Mouse (Mus musculus): ENCODE results near the gene Gnaq. TPM values are rescaled to one million over a fixed set of nuclear protein-coding genes. Genes with fewer than 3 reads are reported as not detected.

Gnaq gene
- polyA plus RNA-seq, 1 experiment: 34.0 TPM

DNA sequence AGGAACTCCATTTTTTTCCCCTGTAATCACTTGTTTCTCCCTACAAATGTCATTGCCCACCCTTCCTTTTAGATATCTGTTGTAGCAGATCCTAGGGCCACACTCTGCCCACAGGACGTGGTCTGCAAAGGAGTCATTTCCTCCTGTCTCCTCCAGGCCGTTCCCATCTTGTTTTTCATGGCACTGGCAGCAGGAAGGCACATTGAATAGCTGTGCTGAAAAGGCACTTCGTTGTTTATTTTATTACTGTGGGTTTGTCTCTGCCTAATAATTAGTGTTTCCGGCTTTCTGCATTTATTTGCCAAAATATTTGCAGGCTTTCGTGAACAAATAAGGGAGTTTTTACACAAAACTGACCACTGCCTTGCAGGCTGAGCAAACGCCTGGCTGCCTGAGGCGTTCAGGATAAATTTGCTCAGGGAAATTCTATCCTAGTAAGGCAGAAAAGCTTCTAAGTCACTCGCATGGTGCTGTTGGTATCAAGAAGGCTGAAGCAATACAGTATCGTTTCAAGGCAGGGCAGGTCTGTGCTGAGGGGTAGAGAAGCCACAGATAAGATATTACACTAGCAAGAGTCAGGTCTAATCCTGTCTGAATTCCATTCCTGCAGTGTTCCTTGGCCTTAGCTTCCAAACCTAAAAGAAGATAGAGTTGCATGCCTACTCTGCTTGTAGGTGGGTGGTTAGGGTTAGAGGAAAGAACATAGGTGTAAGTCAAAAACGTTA, 154.0 kb downstream of the Gnaq start:
- H3K4me3 ChIP-seq (replicated peaks; ENCODE audit: extremely low read depth, low read depth, low read length): no peak overlapping the region
- DNase-seq: no peak
- 22% methylated on average over 10 of the region's 10 CpGs for WGBS
- no peak for TF ChIP-seq CTCF (IDR thresholded peaks at IDR 0.05; ENCODE audit: insufficient read depth, low read length)
- no peak for TF ChIP-seq POLR2A (IDR thresholded peaks at IDR 0.05; ENCODE audit: borderline replicate concordance, extremely low read depth, low read depth, low read length)
- H3K4me1 ChIP-seq (ENCODE audit: control insufficient read depth, insufficient read depth, low read length): peaks cover 30% of the 10 kb centered on the region

DNA sequence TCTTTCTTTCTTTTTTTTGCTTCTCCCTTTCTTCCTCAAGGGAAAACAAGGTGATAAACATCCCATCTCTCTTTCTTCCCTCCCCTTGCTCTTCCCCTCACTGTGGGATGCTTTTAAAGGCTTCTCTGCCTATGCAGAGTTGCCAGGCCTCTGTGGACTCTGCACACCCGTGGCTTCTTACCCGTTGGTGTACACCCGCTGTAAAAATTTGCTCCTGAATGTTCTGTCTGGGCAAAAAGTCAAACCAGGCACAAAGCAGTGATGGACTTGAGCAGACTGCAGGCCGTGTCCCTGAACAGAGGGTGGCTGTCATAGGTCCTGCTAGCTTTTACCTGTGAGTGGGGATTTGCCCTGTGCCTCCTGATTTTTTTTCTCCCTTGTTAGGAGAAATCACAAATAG, 154.7 kb downstream of the Gnaq start:
- no peak for DNase-seq
- Histone ChIP-seq H3K4me3 (replicated peaks; ENCODE audit: extremely low read depth, low read depth, low read length) (no peak overlapping the region), H3K4me1 (ENCODE audit: control insufficient read depth, insufficient read depth, low read length) (peaks cover 31% of the 10 kb centered on the region)
- WGBS: 52% methylated on average over 4 of the region's 4 CpGs
- TF ChIP-seq CTCF (IDR thresholded peaks at IDR 0.05; ENCODE audit: insufficient read depth, low read length): no peak
- no peak for TF ChIP-seq POLR2A (IDR thresholded peaks at IDR 0.05; ENCODE audit: borderline replicate concordance, extremely low read depth, low read depth, low read length)

DNA sequence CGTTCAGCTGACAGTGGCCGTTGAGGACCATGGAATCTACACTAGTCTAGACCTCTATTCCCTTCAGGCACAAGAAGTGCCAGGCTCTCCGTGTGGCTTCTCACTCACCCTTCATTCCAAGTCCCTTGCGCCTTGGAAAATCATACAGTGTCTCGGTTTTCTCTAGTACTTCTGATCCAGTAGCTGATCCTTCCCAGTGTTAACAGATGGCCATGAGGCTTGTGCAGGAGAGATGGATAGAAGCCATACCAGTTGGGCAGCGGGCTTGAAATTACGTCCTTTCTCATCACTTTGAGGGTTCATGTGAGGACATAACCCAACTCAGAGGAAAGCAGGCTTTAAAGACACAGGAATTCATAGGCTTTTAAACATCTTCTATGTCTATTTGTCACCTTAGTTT, 155.3 kb downstream of the Gnaq start:
- DNase-seq: no peak
- Histone ChIP-seq H3K4me1 (ENCODE audit: control insufficient read depth, insufficient read depth, low read length) (peaks cover 29% of the 10 kb centered on the region), H3K4me3 (replicated peaks; ENCODE audit: extremely low read depth, low read depth, low read length) (no peak overlapping the region)
- 74% methylated on average over 7 of the region's 7 CpGs for WGBS
- no peak for TF ChIP-seq CTCF (IDR thresholded peaks at IDR 0.05; ENCODE audit: insufficient read depth, low read length)
- no peak for TF ChIP-seq POLR2A (IDR thresholded peaks at IDR 0.05; ENCODE audit: borderline replicate concordance, extremely low read depth, low read depth, low read length)

DNA sequence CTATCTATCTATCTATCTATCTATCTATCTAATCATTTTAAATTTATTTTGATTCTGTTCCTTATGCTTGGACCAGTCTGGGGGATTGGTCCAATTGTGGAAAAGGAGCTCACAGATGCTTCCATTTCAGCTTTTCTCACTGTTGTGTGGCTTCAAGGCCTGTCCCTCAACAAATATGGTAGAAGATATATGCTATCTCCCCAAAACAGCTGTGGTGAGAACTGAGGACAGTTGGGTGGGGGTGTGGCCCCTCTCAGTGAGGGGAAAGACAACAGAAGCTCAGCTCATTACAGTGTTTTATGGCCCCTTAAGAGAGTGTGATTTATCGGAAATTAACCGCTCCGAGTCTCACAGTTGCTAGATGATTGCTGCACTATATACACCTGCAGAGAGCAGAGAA, 158.5 kb downstream of the Gnaq start:
- H3K4me3 ChIP-seq (replicated peaks; ENCODE audit: extremely low read depth, low read depth, low read length): no peak overlapping the region
- no peak for DNase-seq
- peaks cover 13% of the 10 kb centered on the region for H3K4me1 ChIP-seq (ENCODE audit: control insufficient read depth, insufficient read depth, low read length)
- WGBS: 95% methylated on average over 3 of the region's 3 CpGs
- TF ChIP-seq POLR2A (IDR thresholded peaks at IDR 0.05; ENCODE audit: borderline replicate concordance, extremely low read depth, low read depth, low read length) (no peak), CTCF (IDR thresholded peaks at IDR 0.05; ENCODE audit: insufficient read depth, low read length) (no peak)

DNA sequence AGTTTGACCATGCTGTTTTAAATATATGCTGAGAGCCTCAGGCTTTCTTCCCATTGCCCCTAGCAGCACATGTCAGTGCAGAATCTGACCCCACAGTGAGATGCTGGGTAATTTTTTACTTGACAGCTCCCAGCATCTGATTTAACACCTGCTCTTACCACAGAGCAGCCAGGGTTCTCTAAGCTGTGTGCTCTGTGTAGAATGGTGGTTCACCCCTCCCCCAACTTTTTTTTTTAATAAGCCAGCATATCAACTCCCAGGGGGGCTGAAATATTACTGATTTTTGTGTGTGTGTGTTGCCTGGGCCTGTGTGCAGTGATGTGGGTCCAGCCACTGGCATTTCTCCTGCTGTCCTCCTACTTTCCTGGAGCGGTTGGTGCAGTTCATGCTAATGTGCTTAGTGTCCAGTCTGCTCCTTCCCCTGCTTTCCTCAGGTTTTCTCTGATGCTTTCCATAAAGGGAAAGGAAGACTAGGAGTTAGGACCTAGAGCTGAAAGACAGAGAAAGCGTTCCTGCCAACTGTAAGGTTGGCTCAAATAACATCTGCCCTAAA, 159.5 kb downstream of the Gnaq start:
- H3K4me1 ChIP-seq (ENCODE audit: control insufficient read depth, insufficient read depth, low read length): peaks cover 10% of the 10 kb centered on the region
- TF ChIP-seq POLR2A (IDR thresholded peaks at IDR 0.05; ENCODE audit: borderline replicate concordance, extremely low read depth, low read depth, low read length) (no peak), CTCF (IDR thresholded peaks at IDR 0.05; ENCODE audit: insufficient read depth, low read length) (no peak)
- 63% methylated on average over 2 of the region's 2 CpGs for WGBS
- no peak overlapping the region for H3K4me3 ChIP-seq (replicated peaks; ENCODE audit: extremely low read depth, low read depth, low read length)
- no peak for DNase-seq

DNA sequence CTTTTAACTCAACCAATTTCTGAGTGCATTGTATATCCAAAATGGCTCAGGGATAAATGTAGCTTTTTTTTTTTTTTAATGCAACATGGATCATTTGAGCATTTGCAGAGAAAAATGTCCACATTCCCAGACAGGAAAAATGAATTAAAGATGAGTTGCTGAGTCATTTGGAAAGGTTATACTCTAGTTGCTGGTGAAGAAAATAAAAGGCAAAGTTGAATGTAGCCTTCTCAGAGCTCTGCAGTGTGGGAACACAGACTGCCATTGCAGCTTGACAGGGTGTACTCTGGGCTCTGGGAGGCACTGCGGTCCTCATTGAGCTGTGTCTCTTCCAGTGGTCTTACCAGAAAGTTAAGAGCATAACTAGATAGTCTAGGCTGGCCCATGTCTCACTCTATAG, 160.3 kb downstream of the Gnaq start:
- no peak for TF ChIP-seq CTCF (IDR thresholded peaks at IDR 0.05; ENCODE audit: insufficient read depth, low read length)
- no peak for TF ChIP-seq POLR2A (IDR thresholded peaks at IDR 0.05; ENCODE audit: borderline replicate concordance, extremely low read depth, low read depth, low read length)
- H3K4me3 ChIP-seq (replicated peaks; ENCODE audit: extremely low read depth, low read depth, low read length): no peak overlapping the region
- 95% methylated on average over 1 of the region's 1 CpGs for WGBS
- no peak for DNase-seq
- peaks cover 6% of the 10 kb centered on the region for H3K4me1 ChIP-seq (ENCODE audit: control insufficient read depth, insufficient read depth, low read length)

DNA sequence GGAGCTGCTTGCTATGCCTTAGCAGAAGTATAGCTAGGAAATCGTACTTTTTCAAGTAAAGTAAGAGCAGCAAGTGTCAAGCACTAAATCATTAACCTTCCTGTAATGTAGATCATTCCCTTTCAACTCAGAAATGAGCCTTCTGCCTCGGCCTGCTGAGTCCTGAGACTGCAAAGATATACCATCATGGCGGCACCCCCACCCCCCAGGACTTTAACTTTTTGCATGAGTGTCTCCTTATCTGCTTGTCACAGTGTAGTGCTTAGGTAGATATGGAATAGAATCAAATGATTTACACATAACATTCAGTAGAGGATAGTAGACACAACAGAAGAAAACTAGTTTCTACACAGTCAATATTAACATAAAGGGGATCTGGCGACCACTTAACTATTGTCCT, 167.8 kb downstream of the Gnaq start:
- 79% methylated on average over 4 of the region's 4 CpGs for WGBS
- Histone ChIP-seq H3K4me3 (replicated peaks; ENCODE audit: extremely low read depth, low read depth, low read length) (no peak overlapping the region), H3K4me1 (ENCODE audit: control insufficient read depth, insufficient read depth, low read length) (peaks cover 8% of the 10 kb centered on the region)
- no peak for TF ChIP-seq POLR2A (IDR thresholded peaks at IDR 0.05; ENCODE audit: borderline replicate concordance, extremely low read depth, low read depth, low read length)
- no peak for TF ChIP-seq CTCF (IDR thresholded peaks at IDR 0.05; ENCODE audit: insufficient read depth, low read length)
- DNase-seq: no peak

DNA sequence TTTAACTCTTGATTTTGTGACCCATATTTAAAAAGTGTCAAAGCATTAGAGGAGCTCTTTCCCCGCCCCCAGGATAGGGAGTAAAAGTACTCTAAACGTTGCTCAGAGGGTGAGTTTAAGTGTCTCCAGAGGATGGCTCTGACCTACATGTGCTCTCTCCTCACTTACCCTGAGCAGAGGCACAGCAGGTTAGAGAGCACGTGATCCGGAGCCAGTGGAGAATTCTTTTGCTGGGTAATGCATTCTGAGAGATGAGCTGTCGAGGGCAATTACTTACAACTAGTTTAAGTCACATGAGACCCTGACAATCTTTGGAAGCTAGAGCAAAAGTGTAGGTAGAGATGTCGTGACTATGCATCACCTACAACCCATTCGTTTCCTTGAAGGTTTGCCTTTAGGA, 168.7 kb downstream of the Gnaq start:
- 81% methylated on average over 7 of the region's 7 CpGs for WGBS
- H3K4me3 ChIP-seq (replicated peaks; ENCODE audit: extremely low read depth, low read depth, low read length): no peak overlapping the region
- no peak for DNase-seq
- H3K4me1 ChIP-seq (ENCODE audit: control insufficient read depth, insufficient read depth, low read length): peaks cover 8% of the 10 kb centered on the region
- no peak for TF ChIP-seq POLR2A (IDR thresholded peaks at IDR 0.05; ENCODE audit: borderline replicate concordance, extremely low read depth, low read depth, low read length)
- no peak for TF ChIP-seq CTCF (IDR thresholded peaks at IDR 0.05; ENCODE audit: insufficient read depth, low read length)

DNA sequence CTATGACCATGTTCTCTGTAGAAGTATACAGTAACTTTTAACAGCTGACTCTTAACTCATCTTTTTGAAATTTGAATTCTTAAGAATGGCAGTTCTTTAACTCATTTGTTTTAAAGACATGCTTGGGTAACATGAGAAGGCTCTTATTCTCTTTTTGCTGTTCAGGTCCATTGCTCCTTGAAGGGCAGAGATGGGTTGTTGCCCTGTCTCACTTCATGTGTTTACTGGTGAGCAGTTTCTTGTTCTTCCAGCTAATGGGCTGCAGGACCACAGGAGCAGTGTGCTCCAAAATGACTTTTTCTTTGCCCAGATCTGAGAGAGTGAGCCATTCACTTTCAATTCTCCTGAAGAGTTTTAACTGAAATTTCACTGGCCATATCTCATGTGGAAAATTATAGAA, 176.4 kb downstream of the Gnaq start:
- Histone ChIP-seq H3K4me1 (ENCODE audit: control insufficient read depth, insufficient read depth, low read length) (peaks cover 9% of the 10 kb centered on the region), H3K4me3 (replicated peaks; ENCODE audit: extremely low read depth, low read depth, low read length) (no peak overlapping the region)
- TF ChIP-seq CTCF (IDR thresholded peaks at IDR 0.05; ENCODE audit: insufficient read depth, low read length): no peak
- no peak for TF ChIP-seq POLR2A (IDR thresholded peaks at IDR 0.05; ENCODE audit: borderline replicate concordance, extremely low read depth, low read depth, low read length)
- DNase-seq: no peak

DNA sequence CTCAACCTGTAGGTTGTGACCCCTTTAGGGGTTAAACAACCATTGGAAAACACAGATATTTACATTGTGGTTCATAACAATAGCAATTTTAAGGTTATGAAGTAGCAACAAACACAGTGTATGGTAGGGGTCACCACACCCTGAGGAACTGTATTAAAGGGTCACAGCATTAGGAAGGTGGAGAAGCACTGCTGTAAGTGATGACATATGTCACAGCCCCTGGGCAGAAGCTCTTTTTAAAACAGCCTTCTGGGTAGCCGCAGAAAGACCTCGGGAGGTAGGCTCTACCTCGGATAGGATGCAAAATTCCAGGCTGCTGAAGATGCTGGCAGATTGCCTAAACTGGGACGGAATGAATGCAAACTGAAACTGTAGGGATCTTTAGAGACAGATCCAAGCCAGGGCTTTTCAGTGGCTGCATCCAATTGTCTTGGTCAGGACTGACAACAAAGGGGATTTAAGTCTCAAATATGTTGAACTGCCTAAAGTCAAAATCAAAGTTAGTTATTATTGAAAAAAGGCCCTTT, 181.7 kb downstream of the Gnaq start:
- no peak for TF ChIP-seq POLR2A (IDR thresholded peaks at IDR 0.05; ENCODE audit: borderline replicate concordance, extremely low read depth, low read depth, low read length)
- no peak for TF ChIP-seq CTCF (IDR thresholded peaks at IDR 0.05; ENCODE audit: insufficient read depth, low read length)
- Histone ChIP-seq H3K4me3 (replicated peaks; ENCODE audit: extremely low read depth, low read depth, low read length) (no peak overlapping the region), H3K4me1 (ENCODE audit: control insufficient read depth, insufficient read depth, low read length) (peaks cover 8% of the 10 kb centered on the region)
- DNase-seq: no peak
- WGBS: 17% methylated on average over 4 of the region's 4 CpGs

Data from lung, adult 2 months (tissue).